8 mouse cellular contexts compared by ENCODE assay signal in the genomic region with DNA sequence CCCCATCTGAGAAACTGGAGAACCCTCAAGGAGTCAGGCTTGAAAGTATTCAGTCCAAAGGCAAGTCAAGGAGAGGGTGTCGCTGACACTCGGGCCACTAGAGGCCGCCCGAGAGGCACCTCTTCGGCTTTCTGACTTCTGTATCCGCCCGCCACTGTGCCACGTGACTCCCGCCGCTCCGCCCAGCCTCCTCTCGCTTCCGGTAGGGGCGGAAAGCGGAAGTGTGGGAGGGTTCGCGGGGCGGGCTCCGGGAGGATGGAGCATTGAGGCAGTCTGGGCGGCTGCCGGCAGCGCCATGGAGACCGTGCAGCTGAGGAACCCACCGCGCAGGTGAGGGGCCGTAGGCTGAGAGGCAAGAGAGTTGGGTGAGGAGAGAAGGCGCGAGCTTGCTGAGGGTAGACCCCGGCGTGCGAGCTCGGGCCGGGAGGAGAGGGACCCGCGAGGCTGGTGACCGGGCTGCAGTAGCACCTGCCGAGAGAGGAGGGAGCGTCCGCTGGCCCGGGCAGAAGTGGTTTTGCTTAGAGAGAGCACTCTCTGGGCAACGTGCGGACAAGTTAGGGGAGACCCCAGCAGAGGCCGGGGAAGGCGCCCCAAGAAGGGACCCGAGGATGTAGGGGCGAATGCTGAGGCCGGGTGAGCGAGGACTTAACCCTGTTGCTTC. TPM values are rescaled to one million over a fixed set of nuclear protein-coding genes. Genes with fewer than 3 reads are reported as not detected.
DNase-seq lines count a peak whose midpoint lies in the region; ATAC-seq and TF ChIP-seq lines count a peak whose summit lies in the region.

No protein-coding gene starts in this region.

- peak; percentile 100 for DNase-seq in B cell, adult 2 months
- DNase-seq in brain, adult 2 months (ENCODE audit: low read depth, low spot score): peak; percentile 97
- DNase-seq in liver, adult 2 months (ENCODE audit: extremely low read depth, low read depth, low spot score): peak; percentile 74
- DNase-seq in splenic B cell, adult 2 months (ENCODE audit: low read depth, low spot score): peak; percentile 98

- peak overlapping the region; percentile 86 for H3K4me3 ChIP-seq in heart, embryonic 11.5 days (ENCODE audit: low read depth, low read length)
- H3K4me3 ChIP-seq in kidney, embryonic 16.5 days (ENCODE audit: low read length): peak overlapping the region; percentile 89
- peak overlapping the region; percentile 83 for H3K4me3 ChIP-seq in liver, adult 2 months (ENCODE audit: insufficient read depth, low read depth, low read length)
- H3K4me3 ChIP-seq in myocyte: peak overlapping the region; percentile 63

- no peaks in the 10 kb centered on the region for H3K36me3 ChIP-seq in heart, embryonic 11.5 days (ENCODE audit: control insufficient read depth, insufficient read depth, low read length)
- H3K36me3 ChIP-seq in kidney, embryonic 16.5 days (ENCODE audit: insufficient read depth, low read length): no peaks in the 10 kb centered on the region
- H3K36me3 ChIP-seq in liver, adult 2 months (ENCODE audit: control insufficient read depth, insufficient read depth, low read length): 0 out of 2 replicates have a peak, but pooled peaks cover 2% of the 10 kb centered on the region
- no peaks in the 10 kb centered on the region for H3K36me3 ChIP-seq in myocyte (ENCODE audit: control insufficient read depth, insufficient read depth)
- H3K36me3 ChIP-seq in splenic B cell, adult 2 months (ENCODE audit: control insufficient read depth, insufficient read depth, low read length, poor library complexity, severe bottlenecking): no peaks in the 10 kb centered on the region

- peak overlapping the region; percentile 84 for H3K9ac ChIP-seq in heart, embryonic 11.5 days (ENCODE audit: low read depth, low read length)
- H3K9ac ChIP-seq in kidney, embryonic 16.5 days (replicated peaks; ENCODE audit: low read length): peak overlapping the region; percentile 87
- H3K9ac ChIP-seq in liver, adult 2 months (ENCODE audit: low read depth, low read length): peak overlapping the region; percentile 77

- TF ChIP-seq CTCF in liver, adult 2 months (IDR thresholded peaks at IDR 0.05; ENCODE audit: low read depth, low read length): peak; percentile 86

- TF ChIP-seq POLR2A in liver, adult 2 months (IDR thresholded peaks at IDR 0.05; ENCODE audit: extremely low read depth, insufficient read depth, low read length): peak; percentile 89; the same call in 1 of the 2 replicates
- peak; percentile 100 for TF ChIP-seq POLR2A in myocyte (IDR thresholded peaks at IDR 0.05; ENCODE audit: insufficient read length, low read depth)

- peaks cover 13% of the 10 kb centered on the region for H3K4me1 ChIP-seq in heart, embryonic 11.5 days (ENCODE audit: control insufficient read depth, insufficient read depth, low read length)
- H3K4me1 ChIP-seq in kidney, embryonic 16.5 days (ENCODE audit: insufficient read depth, low read length): peaks cover 26% of the 10 kb centered on the region
- peaks cover 8% of the 10 kb centered on the region; the same call in 1 of the 2 replicates for H3K4me1 ChIP-seq in liver, adult 2 months (ENCODE audit: control insufficient read depth, insufficient read depth, low read length)

- H3K79me2 ChIP-seq in liver, adult 2 months (ENCODE audit: control insufficient read depth, insufficient read depth, low read length): peaks cover 20% of the 10 kb centered on the region; the same call in 1 of the 2 replicates
- H3K79me2 ChIP-seq in myocyte (ENCODE audit: control insufficient read depth, insufficient read depth): peaks cover 44% of the 10 kb centered on the region

- peak overlapping the region; percentile 65 for H3K4me2 ChIP-seq in heart, embryonic 11.5 days
- H3K4me2 ChIP-seq in kidney, embryonic 16.5 days (replicated peaks; ENCODE audit: low read depth, low read length): peak overlapping the region; percentile 94
- peak overlapping the region; percentile 81 for H3K4me2 ChIP-seq in myocyte (ENCODE audit: low read depth)

- no peaks in the 10 kb centered on the region for H3K27me3 ChIP-seq in heart, embryonic 11.5 days (ENCODE audit: control insufficient read depth, insufficient read depth, low read length)
- no peaks in the 10 kb centered on the region for H3K27me3 ChIP-seq in kidney, embryonic 16.5 days (ENCODE audit: insufficient read depth, low read length)
- no peaks in the 10 kb centered on the region for H3K27me3 ChIP-seq in liver, adult 2 months (ENCODE audit: control insufficient read depth, insufficient read depth, low read length)
- H3K27me3 ChIP-seq in myocyte (ENCODE audit: control insufficient read depth, insufficient read depth, insufficient read length): no peaks in the 10 kb centered on the region
- no peaks in the 10 kb centered on the region for H3K27me3 ChIP-seq in splenic B cell, adult 2 months (ENCODE audit: control insufficient read depth, insufficient read depth, low read length, poor library complexity, severe bottlenecking)

- peak overlapping the region; percentile 58; the same call in 1 of the 2 replicates for H3K27ac ChIP-seq in heart, embryonic 11.5 days (ENCODE audit: low read depth, low read length)
- H3K27ac ChIP-seq in kidney, embryonic 16.5 days (ENCODE audit: low read length): peak overlapping the region; percentile 62
- peak overlapping the region; percentile 14 for H3K27ac ChIP-seq in liver, adult 2 months (replicated peaks; ENCODE audit: insufficient read depth, low read depth, low read length)

- peak; percentile 90 for ATAC-seq in erythroblast, adult 5-6 weeks (replicated peaks; ENCODE audit: low FRiP score, poor library complexity, severe bottlenecking)
- ATAC-seq in heart, embryonic 11.5 days (replicated peaks; ENCODE audit: insufficient number of reproducible peaks, low FRiP score, low TSS enrichment): peak; percentile 75
- peak; percentile 75 for ATAC-seq in kidney, embryonic 16.5 days (ENCODE audit: low FRiP score, low TSS enrichment)

- under 1% methylated on average over 48 of the region's 48 CpGs for WGBS in heart, embryonic 11.5 days (ENCODE audit: insufficient replicate concordance)
- under 1% methylated on average over 48 of the region's 48 CpGs for WGBS in kidney, embryonic 16.5 days
- under 1% methylated on average over 48 of the region's 48 CpGs for WGBS in liver, adult 2 months

- peak overlapping the region; percentile 4 for H3ac ChIP-seq in myocyte (ENCODE audit: control insufficient read depth, insufficient read length)

- no peaks in the 10 kb centered on the region for H3K9me3 ChIP-seq in heart, embryonic 11.5 days (replicated peaks; ENCODE audit: control insufficient read depth, low read length)
- no peaks in the 10 kb centered on the region for H3K9me3 ChIP-seq in kidney, embryonic 16.5 days (ENCODE audit: low read length)

TF ChIP-seq in myocyte, 11 proteins besides CTCF, POLR2A, EP300 and RAD21:
- TF ChIP-seq MYOG (IDR thresholded peaks at IDR 0.05; ENCODE audit: control insufficient read depth in 1 of 3, insufficient read depth in 1 of 3, insufficient read length in 2 of 3, low read depth in 2 of 3) (peak in 1 of 3 experiments; percentile 49), USF1 (IDR thresholded peaks at IDR 0.05; ENCODE audit: low read depth) (peak; percentile 97), TCF12 (IDR thresholded peaks at IDR 0.05; ENCODE audit: insufficient read depth, poor library complexity, severe bottlenecking) (no peak), SRF (IDR thresholded peaks at IDR 0.05; ENCODE audit: control insufficient read depth, insufficient read length, low read depth) (no peak), REST (IDR thresholded peaks at IDR 0.05; ENCODE audit: insufficient read depth, insufficient read length) (no peak), E2F4 (IDR thresholded peaks at IDR 0.05; ENCODE audit: insufficient read depth) (peak; percentile 59), TCF3 (IDR thresholded peaks at IDR 0.05; ENCODE audit: insufficient read length, low read depth) (no peak), MAX (IDR thresholded peaks at IDR 0.05; ENCODE audit: low read depth) (no peak), MYOD1 (IDR thresholded peaks at IDR 0.05; ENCODE audit: control insufficient read depth in 1 of 3, insufficient read length in 2 of 3, low read depth in 2 of 3) (peak in 1 of 3 experiments; percentile 25), CEBPB (IDR thresholded peaks at IDR 0.05; ENCODE audit: insufficient read depth, poor library complexity, severe bottlenecking) (no peak), POLR2AphosphoS2 (IDR thresholded peaks at IDR 0.05; ENCODE audit: insufficient read length, low read depth) (peak; percentile 98)

RNA-seq across cellular contexts. Expression of a gene that starts 3.1 kb away (rescaled TPM):
- total RNA-seq in erythroblast, adult 5-6 weeks (2015; ENCODE audit: low replicate concordance): 11.5 and 16.7 TPM in 2 replicates
- 9.8 and 17.5 TPM in 2 replicates for total RNA-seq in erythroblast, adult 5-6 weeks (2017; ENCODE audit: low replicate concordance)
- polyA plus RNA-seq in heart, embryonic 11.5 days (2014; fragmentation: Nextera tagmentation; extraction: Ambion mirVana): 56.7 and 59.1 TPM in 2 replicates
- polyA plus RNA-seq in kidney, embryonic 16.5 days (2015; fragmentation: Nextera tagmentation; extraction: Ambion mirVana): 66.5 and 70.0 TPM in 2 replicates
- total RNA-seq in liver, adult 2 months (2014; rRNA removed): 6.0 and 7.4 TPM in 2 replicates
- polyA plus RNA-seq in liver, adult 2 months (2012; rRNA removed): 11.5 and 13.8 TPM in 2 replicates
- polyA plus RNA-seq in myocyte (2012; fragmentation: generic; extraction: Trizol): 24.1 TPM

RNA-seq across cellular contexts. Expression of a gene that starts 3.9 kb away (rescaled TPM):
- total RNA-seq in erythroblast, adult 5-6 weeks (2015; ENCODE audit: low replicate concordance): 47.9 and 74.0 TPM in 2 replicates
- 52.4 and 55.6 TPM in 2 replicates for total RNA-seq in erythroblast, adult 5-6 weeks (2017; ENCODE audit: low replicate concordance)
- 20.8 and 21.4 TPM in 2 replicates for polyA plus RNA-seq in heart, embryonic 11.5 days (2014; fragmentation: Nextera tagmentation; extraction: Ambion mirVana)
- polyA plus RNA-seq in kidney, embryonic 16.5 days (2015; fragmentation: Nextera tagmentation; extraction: Ambion mirVana): 22.8 and 25.2 TPM in 2 replicates
- total RNA-seq in liver, adult 2 months (2014; rRNA removed): 10.1 and 13.9 TPM in 2 replicates
- 4.7 and 6.3 TPM in 2 replicates for polyA plus RNA-seq in liver, adult 2 months (2012; rRNA removed)
- 9.8 TPM for polyA plus RNA-seq in myocyte (2012; fragmentation: generic; extraction: Trizol)

RNA-seq across cellular contexts. Expression of a gene that starts 48.8 kb away (rescaled TPM):
- 2.3 TPM in 1 of 2 replicates, not detected in the other for total RNA-seq in erythroblast, adult 5-6 weeks (2015; ENCODE audit: low replicate concordance)
- not detected in 2 replicates for total RNA-seq in erythroblast, adult 5-6 weeks (2017; ENCODE audit: low replicate concordance)
- polyA plus RNA-seq in heart, embryonic 11.5 days (2014; fragmentation: Nextera tagmentation; extraction: Ambion mirVana): 0.61 and 0.66 TPM in 2 replicates
- 1.7 and 1.8 TPM in 2 replicates for polyA plus RNA-seq in kidney, embryonic 16.5 days (2015; fragmentation: Nextera tagmentation; extraction: Ambion mirVana)
- under 0.01 TPM in 1 of 2 replicates, not detected in the other for total RNA-seq in liver, adult 2 months (2014; rRNA removed)
- not detected in 2 replicates for polyA plus RNA-seq in liver, adult 2 months (2012; rRNA removed)
- 1.5 TPM for polyA plus RNA-seq in myocyte (2012; fragmentation: generic; extraction: Trizol)

Comparison
In these comparisons a context has a peak if more than half of its experiments do, and no peak if none do; other contexts are left out.
1. Peak in every context shown above with its lines: DNase-seq, ATAC-seq, H3K4me3 ChIP-seq and H3K27ac ChIP-seq.